In the genomic region with DNA sequence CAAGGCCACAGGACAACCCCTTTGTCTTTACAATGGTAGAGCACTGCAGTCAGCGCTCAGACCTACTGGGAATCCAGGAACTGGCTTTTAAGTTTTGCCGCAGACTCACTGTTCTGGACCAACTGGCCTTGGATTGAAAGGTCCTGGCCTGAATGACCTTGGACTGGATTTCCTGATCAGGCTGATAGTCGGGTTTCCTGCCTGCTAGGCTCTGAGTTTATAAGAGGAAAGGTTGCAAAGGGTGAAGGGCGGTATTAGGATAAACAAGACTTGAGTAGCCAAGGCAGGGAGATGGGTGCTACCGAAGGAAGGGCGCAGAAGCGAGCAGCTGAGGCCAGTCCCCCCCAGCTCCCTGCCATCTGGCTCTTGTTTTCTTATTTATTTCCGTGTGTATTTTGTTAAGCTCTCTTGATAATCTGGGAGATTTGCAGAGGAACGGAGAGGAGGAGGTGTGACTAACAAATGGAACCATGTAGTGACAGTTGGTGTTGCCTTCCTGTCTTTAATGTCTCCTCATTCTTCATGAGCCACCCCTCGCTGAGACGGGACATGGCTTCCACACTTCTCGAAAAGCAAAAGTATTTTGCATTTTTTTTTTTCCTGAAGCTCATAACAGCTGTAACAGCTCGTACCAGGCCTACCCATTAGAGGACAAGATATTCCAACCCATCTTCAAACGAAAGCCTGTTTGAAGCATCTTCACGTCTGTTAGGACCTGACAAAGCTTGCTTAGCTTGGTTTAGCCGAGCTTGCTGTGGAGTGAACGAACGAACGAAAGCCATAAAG, we compare ENCODE assay signal across 9 mouse cellular contexts.
A peak's percentile ranks its signal among the peaks of the same experiment; 100 is the strongest.
DNase-seq lines count a peak whose midpoint lies in the region; TF ChIP-seq lines count a peak whose summit lies in the region.
"Had no signal": no experiment of that assay in that cellular context is flagged by ENCODE, and none has a peak within 500 bp of the region (broad histone marks: within the 10 kb centered on the region; RNA-seq: fewer than 3 reads in every experiment).

No protein-coding gene starts in this region.

- H3K27me3 ChIP-seq in testis, adult 2 months (ENCODE audit: control insufficient read depth, insufficient read depth, low read length), result no peaks in the 10 kb centered on the region
- H3K27me3 ChIP-seq in embryonic facial prominence, embryonic 10.5 days (replicated peaks; ENCODE audit: low read depth, poor library complexity, severe bottlenecking), result no peaks in the 10 kb centered on the region

- intact Hi-C loops in heart, postnatal 25 days (cut with DNase I), result loop anchor here (5.0 kb wide), 1 partner anchor 90 kb away; no protein-coding TSS in a partner anchor

- DNase-seq in testis, postnatal 10 days (ENCODE audit: low spot score), result no peak
- peak; percentile 43 for DNase-seq in embryonic facial prominence, embryonic 10.5 days (ENCODE audit: low spot score)
- DNase-seq in lung, adult 18-20 months, result peak; percentile 45 to 70
- peak; percentile 43 for DNase-seq in thymus, postnatal 25 days
- no peak for DNase-seq in heart, postnatal 25 days (ENCODE audit: low spot score)
- no peak for DNase-seq in ovary, postnatal 10 days (ENCODE audit: low spot score)
- no peak for DNase-seq in urinary bladder, postnatal 36 days (ENCODE audit: low spot score in 2 of 2)

- peak overlapping the region; percentile 8; the same call in 1 of the 2 replicates for H3K4me3 ChIP-seq in testis, adult 2 months (ENCODE audit: control insufficient read depth, low read depth, low read length)
- H3K4me3 ChIP-seq in embryonic facial prominence, embryonic 10.5 days, result no peak overlapping the region

- 53% methylated on average over 19 of the region's 19 CpGs for WGBS in embryonic facial prominence, embryonic 10.5 days

- no peak for TF ChIP-seq CTCF in testis, adult 2 months (IDR thresholded peaks at IDR 0.05; ENCODE audit: control insufficient read depth, insufficient read depth, insufficient replicate concordance, low read depth, low read length)

- no peaks in the 10 kb centered on the region for H3K9me3 ChIP-seq in embryonic facial prominence, embryonic 10.5 days

- no peaks in the 10 kb centered on the region for H3K36me3 ChIP-seq in testis, adult 2 months (ENCODE audit: control insufficient read depth, insufficient read depth, low read length)
- H3K36me3 ChIP-seq in embryonic facial prominence, embryonic 10.5 days (replicated peaks), result no peaks in the 10 kb centered on the region

- H3K27ac ChIP-seq in testis, adult 2 months (ENCODE audit: control insufficient read depth, insufficient read depth, low read depth, low read length), result no peak overlapping the region
- H3K27ac ChIP-seq in embryonic facial prominence, embryonic 10.5 days (replicated peaks), result peak overlapping the region; percentile 55; the same call in 1 of the 2 replicates
- H3K27ac ChIP-seq: kidney, postnatal 0 days had no signal

- H3K4me1 ChIP-seq in testis, adult 2 months (ENCODE audit: control insufficient read depth, insufficient read depth, low read length), result peaks cover 10% of the 10 kb centered on the region
- H3K4me1 ChIP-seq in embryonic facial prominence, embryonic 10.5 days, result peaks cover 10% of the 10 kb centered on the region

- no peak for TF ChIP-seq POLR2A in testis, adult 2 months (IDR thresholded peaks at IDR 0.05; ENCODE audit: control insufficient read depth, low read depth, low read length)

Comparison
In these comparisons a context has a peak if more than half of its experiments do, and no peak if none do; other contexts are left out.
1. DNase-seq: peak in embryonic facial prominence, embryonic 10.5 days (single experiment), lung, adult 18-20 months (2 of 2) and thymus, postnatal 25 days (single experiment); none in testis, postnatal 10 days (single experiment), heart, postnatal 25 days (single experiment), ovary, postnatal 10 days (single experiment) and urinary bladder, postnatal 36 days (0 of 2).